Mouse (Mus musculus) embryonic facial prominence, embryonic 14.5 days (tissue): ENCODE results near the gene Cbln1. TPM values are rescaled to one million over a fixed set of nuclear protein-coding genes. Genes with fewer than 3 reads are reported as not detected.

ENCODE experiments used
- ATAC-seq: fragments of 200-750 bp; cut with Nextera tagmentation; 2 replicates; pipeline ENCODE4 v1.8.0; 2017; ENCODE audit warnings: low read depth, moderate number of reproducible peaks, moderate TSS enrichment
- DNase-seq: peaks from one replicate; pipeline ENCODE4 v3.0.0-alpha.2; 2015; ENCODE audit warnings: low spot score
- H3K27ac ChIP-seq: fragments of 300-500 bp; sonication (generic); replicated peaks from 2 replicates; pipeline ENCODE4 v1.5.1; 2014; ENCODE audit warnings: low read depth, mild to moderate bottlenecking, low read length, moderate library complexity
- H3K27me3 ChIP-seq: fragments of 300-500 bp; sonication (generic); replicated peaks from 2 replicates; pipeline ENCODE4 v1.6.1; 2014; ENCODE audit warnings: low read length; ENCODE audit not compliant: control insufficient read depth, insufficient read depth
- H3K36me3 ChIP-seq: fragments of 300-500 bp; sonication (generic); 2 replicates; pipeline ENCODE4 v1.6.1; 2014; ENCODE audit warnings: low read length, mixed read lengths; ENCODE audit not compliant: control insufficient read depth, insufficient read depth
- H3K4me1 ChIP-seq: fragments of 300-500 bp; sonication (generic); 2 replicates; pipeline ENCODE4 v1.6.1; 2014; ENCODE audit warnings: antibody characterized with exemption, low read length; ENCODE audit not compliant: control insufficient read depth, insufficient read depth
- H3K4me2 ChIP-seq: fragments of 300-500 bp; sonication (generic); 2 replicates; pipeline ENCODE4 v1.6.1; 2014; ENCODE audit warnings: low read depth, mild to moderate bottlenecking, low read length, moderate library complexity, mixed read lengths
- H3K4me3 ChIP-seq: fragments of 300-500 bp; sonication (generic); 2 replicates; pipeline ENCODE4 v1.5.1; 2014; ENCODE audit warnings: low read depth, mild to moderate bottlenecking, low read length
- H3K9ac ChIP-seq: fragments of 300-500 bp; sonication (generic); 2 replicates; pipeline ENCODE4 v1.6.1; 2014; ENCODE audit warnings: low read depth, mild to moderate bottlenecking, low read length, moderate library complexity, mixed read lengths
- H3K9me3 ChIP-seq: fragments of 300-500 bp; sonication (generic); 2 replicates; pipeline ENCODE4 v1.6.1; 2016; ENCODE audit warnings: low read length; ENCODE audit not compliant: control insufficient read depth
- WGBS: fragments of 180-500 bp; shearing (Covaris S2); extraction: QIAGEN DNeasy Blood & Tissue Kit; methylation state at CpG from one replicate; pipeline ENCODE4 v1.1.7; 2014; 5-methylcytosine and 5-hydroxymethylcytosine counted together
- polyA plus RNA-seq: library from polyadenylated mRNA; unstranded; fragments of >200 nt; fragmentation: Nextera tagmentation; extraction: Ambion mirVana; gene quantifications from 2 replicates; pipeline ENCODE4 v1.2.1, GENCODE M21; 2014

The Cbln1 gene
- polyA plus RNA-seq, 1 experiment from 2014 or later, result 0.79 TPM

DNA sequence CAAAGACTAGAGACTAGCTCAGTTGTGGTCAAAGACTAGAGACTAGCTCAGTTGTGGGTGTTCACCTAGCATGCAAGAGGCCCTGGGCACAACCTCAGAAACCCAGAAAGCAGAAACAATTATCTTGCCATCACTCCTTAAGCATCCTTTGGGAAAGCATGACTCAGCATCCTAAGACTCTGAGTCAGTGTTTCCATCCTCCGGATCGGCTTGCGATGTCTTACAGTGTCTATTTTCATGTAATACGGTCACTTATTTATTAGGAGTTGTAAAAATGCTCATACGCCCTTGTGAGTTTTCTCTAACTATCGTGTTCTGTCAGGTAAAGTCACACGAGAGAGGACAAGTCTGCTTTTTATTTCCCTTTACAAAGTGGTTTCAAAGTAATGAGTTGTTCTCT lies 24.1 kb upstream of the Cbln1 start:
- Histone ChIP-seq H3K4me2 (no peak overlapping the region), H3K36me3 (no peaks in the 10 kb centered on the region), H3K9me3 (no peaks in the 10 kb centered on the region), H3K9ac (no peak overlapping the region), H3K27ac (no peak overlapping the region), H3K27me3 (no peaks in the 10 kb centered on the region), H3K4me1 (no peaks in the 10 kb centered on the region), H3K4me3 (no peak overlapping the region)
- no peak for ATAC-seq
- DNase-seq, result no peak
- 90% methylated on average over 7 of the region's 7 CpGs for WGBS

GRCm38 (mm10) chr8:87494862-87495261 lies 22.5 kb upstream of the Cbln1 start:
- no peak overlapping the region for H3K4me2 ChIP-seq
- no peaks in the 10 kb centered on the region for H3K36me3 ChIP-seq
- no peaks in the 10 kb centered on the region for H3K9me3 ChIP-seq
- no peak overlapping the region for H3K9ac ChIP-seq
- 68% methylated on average over 9 of the region's 9 CpGs for WGBS
- H3K27ac ChIP-seq, result no peak overlapping the region
- ATAC-seq (no peak), DNase-seq (no peak)
- no peaks in the 10 kb centered on the region for H3K4me1 ChIP-seq
- H3K27me3 ChIP-seq, result no peaks in the 10 kb centered on the region
- H3K4me3 ChIP-seq, result no peak overlapping the region

GRCm38 (mm10) chr8:87489841-87490415 lies 17.5 kb upstream of the Cbln1 start:
- ATAC-seq (no peak), DNase-seq (no peak)
- no peaks in the 10 kb centered on the region for H3K27me3 ChIP-seq
- no peaks in the 10 kb centered on the region for H3K36me3 ChIP-seq
- H3K4me2 ChIP-seq, result no peak overlapping the region
- H3K4me3 ChIP-seq, result no peak overlapping the region
- H3K27ac ChIP-seq, result no peak overlapping the region
- H3K4me1 ChIP-seq, result no peaks in the 10 kb centered on the region
- WGBS, result 61% methylated on average over 5 of the region's 5 CpGs
- no peak overlapping the region for H3K9ac ChIP-seq
- no peaks in the 10 kb centered on the region for H3K9me3 ChIP-seq

GRCm38 (mm10) chr8:87481396-87481795 lies 9.0 kb upstream of the Cbln1 start:
- no peak overlapping the region for H3K4me3 ChIP-seq
- 64% methylated on average over 1 of the region's 1 CpGs for WGBS
- no peaks in the 10 kb centered on the region for H3K4me1 ChIP-seq
- no peaks in the 10 kb centered on the region for H3K9me3 ChIP-seq
- no peak for DNase-seq
- H3K27ac ChIP-seq, result no peak overlapping the region
- H3K4me2 ChIP-seq, result no peak overlapping the region
- H3K9ac ChIP-seq, result no peak overlapping the region
- no peaks in the 10 kb centered on the region for H3K36me3 ChIP-seq
- peaks cover 12% of the 10 kb centered on the region for H3K27me3 ChIP-seq
- ATAC-seq, result no peak

GRCm38 (mm10) chr8:87478221-87478620 lies 5.8 kb upstream of the Cbln1 start:
- no peaks in the 10 kb centered on the region for H3K9me3 ChIP-seq
- H3K4me1 ChIP-seq, result peaks cover 2% of the 10 kb centered on the region
- ATAC-seq, result no peak
- H3K9ac ChIP-seq, result no peak overlapping the region
- no peaks in the 10 kb centered on the region for H3K36me3 ChIP-seq
- peaks cover 39% of the 10 kb centered on the region for H3K27me3 ChIP-seq
- WGBS, result 65% methylated on average over 3 of the region's 3 CpGs
- no peak overlapping the region for H3K4me2 ChIP-seq
- H3K27ac ChIP-seq, result no peak overlapping the region
- DNase-seq, result no peak
- H3K4me3 ChIP-seq, result no peak overlapping the region

DNA sequence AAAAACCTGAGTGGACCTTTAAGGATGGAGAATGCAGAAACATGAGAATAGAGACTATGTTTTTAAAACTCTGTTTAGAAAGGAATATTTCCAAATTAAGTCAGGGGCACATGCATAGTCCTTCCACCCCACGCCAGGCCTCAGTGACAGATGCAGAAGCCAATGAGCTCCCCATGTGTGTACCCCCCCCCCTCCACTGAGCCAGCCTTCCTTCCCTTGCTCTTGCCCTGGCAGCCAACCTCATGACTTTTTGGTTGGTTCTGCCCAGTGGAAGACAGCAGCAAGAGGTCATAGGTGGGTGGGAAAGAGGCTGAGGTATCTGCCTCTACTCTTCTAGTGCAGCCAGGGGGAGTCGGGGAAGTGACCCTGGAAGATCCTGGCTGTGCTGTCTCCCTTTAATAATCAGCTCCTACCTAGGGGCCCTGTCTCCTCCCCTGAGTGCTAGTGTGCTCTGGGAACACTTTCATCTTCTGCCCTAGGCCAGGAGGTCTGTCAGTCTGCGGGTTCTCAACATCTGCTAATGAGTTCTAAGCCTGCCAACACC lies 4.8 kb upstream of the Cbln1 start:
- Histone ChIP-seq H3K9me3 (no peaks in the 10 kb centered on the region), H3K4me2 (no peak overlapping the region), H3K27ac (no peak overlapping the region), H3K4me1 (peaks cover 7% of the 10 kb centered on the region), H3K36me3 (no peaks in the 10 kb centered on the region), H3K4me3 (no peak overlapping the region), H3K9ac (no peak overlapping the region), H3K27me3 (peaks cover 49% of the 10 kb centered on the region)
- ATAC-seq (no peak), DNase-seq (no peak)
- WGBS, result 52% methylated on average over 3 of the region's 3 CpGs

- 29% methylated on average over 3 of the region's 3 CpGs for WGBS
- no peak for ATAC-seq
These were observed 3.1 kb upstream of the Cbln1 start for GRCm38 (mm10) chr8:87475551-87475950.

GRCm38 (mm10) chr8:87474379-87474778 lies 2.0 kb upstream of the Cbln1 start:
- Histone ChIP-seq H3K9ac (no peak overlapping the region), H3K4me2 (no peak overlapping the region), H3K9me3 (no peaks in the 10 kb centered on the region), H3K27me3 (peaks cover 77% of the 10 kb centered on the region), H3K36me3 (no peaks in the 10 kb centered on the region), H3K27ac (no peak overlapping the region), H3K4me1 (peaks cover 20% of the 10 kb centered on the region), H3K4me3 (no peak overlapping the region)
- DNase-seq (no peak), ATAC-seq (no peak)
- WGBS, result 60% methylated on average over 8 of the region's 8 CpGs

More at GRCm38 (mm10) chr8:87475551-87475950, 3.1 kb upstream of the Cbln1 start:
- Histone ChIP-seq H3K9ac (no peak overlapping the region), H3K4me1 (peaks cover 12% of the 10 kb centered on the region), H3K4me3 (no peak overlapping the region), H3K27me3 (peaks cover 65% of the 10 kb centered on the region), H3K4me2 (no peak overlapping the region), H3K36me3 (no peaks in the 10 kb centered on the region), H3K9me3 (no peaks in the 10 kb centered on the region), H3K27ac (no peak overlapping the region)
- no peak for DNase-seq

DNA sequence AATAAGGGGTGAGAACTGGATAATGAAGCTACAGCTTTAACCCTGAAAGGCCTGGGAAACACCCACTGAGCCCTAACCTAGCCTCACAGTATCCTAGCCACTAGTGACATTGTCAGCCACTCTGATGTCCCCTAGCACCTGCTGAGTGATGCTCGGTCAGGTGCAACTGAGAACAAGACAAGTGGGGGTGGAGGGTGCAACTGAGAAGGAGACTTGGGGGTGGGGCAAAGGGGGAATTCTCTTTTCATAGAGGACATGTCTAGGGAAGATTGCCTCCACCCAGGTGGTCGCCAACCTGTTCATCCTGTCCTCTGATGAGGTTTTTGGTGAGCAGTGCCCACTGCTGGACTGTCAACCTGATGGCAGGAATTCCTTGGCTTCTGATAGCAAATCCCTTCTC lies 1.5 kb upstream of the Cbln1 start:
- ATAC-seq (no peak), DNase-seq (no peak)
- H3K36me3 ChIP-seq, result no peaks in the 10 kb centered on the region
- H3K27me3 ChIP-seq, result peaks cover 81% of the 10 kb centered on the region
- no peak overlapping the region for H3K9ac ChIP-seq
- WGBS, result 22% methylated on average over 2 of the region's 2 CpGs
- H3K4me1 ChIP-seq, result peaks cover 24% of the 10 kb centered on the region
- H3K27ac ChIP-seq, result no peak overlapping the region
- no peaks in the 10 kb centered on the region for H3K9me3 ChIP-seq
- no peak overlapping the region for H3K4me2 ChIP-seq
- H3K4me3 ChIP-seq, result no peak overlapping the region
